Mouse (Mus musculus) mouse embryonic stem cell (cell line): ENCODE results near the gene Dmbt1.

Experiments
- in situ Hi-C, 2 experiments: fragments of 300-500 bp; cut with MboI; formaldehyde crosslinking; loops; 1 replicate in 1 of 2; 3 replicates in 1 of 2; pipeline ENCODE4 v1.14.3; 2019 to 2020; ENCODE audit warnings: low sequenced_read_pairs in 2 of 2, low pct_unique_long_range_greater_than_20kb in 1 of 2, mixed read lengths in 1 of 2; ENCODE audit not compliant: unreplicated experiment in 1 of 2

Dmbt1 gene

DNA sequence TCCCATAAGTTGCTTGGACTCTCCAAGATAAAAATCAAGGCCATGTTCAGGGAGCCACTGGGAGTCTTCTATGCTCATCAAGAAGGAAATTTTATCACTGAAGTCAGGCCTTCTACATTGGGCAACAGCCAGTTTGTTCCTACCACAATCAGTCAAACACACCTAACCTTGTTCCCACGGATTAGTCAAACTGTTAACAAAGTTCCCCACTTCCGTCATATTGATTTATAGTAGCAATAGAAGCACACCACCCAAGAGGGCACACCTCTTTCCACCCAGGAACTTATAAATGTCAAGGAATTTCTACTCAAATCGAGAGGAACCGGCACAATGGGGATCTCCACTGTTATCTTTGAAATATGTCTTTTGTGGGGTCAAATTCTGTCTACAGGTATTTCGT is at the start of gene Dmbt1:
TSS of gene Dmbt1 (plus strand) at position 299 of the 400 bp plus-strand sequence.
- in situ Hi-C loops = no loop called here

GRCm38 (mm10) chr7:130982371-130982770 is 49.5 kb upstream of the Dmbt1 start:
- in situ Hi-C loops = no loop called here

DNA sequence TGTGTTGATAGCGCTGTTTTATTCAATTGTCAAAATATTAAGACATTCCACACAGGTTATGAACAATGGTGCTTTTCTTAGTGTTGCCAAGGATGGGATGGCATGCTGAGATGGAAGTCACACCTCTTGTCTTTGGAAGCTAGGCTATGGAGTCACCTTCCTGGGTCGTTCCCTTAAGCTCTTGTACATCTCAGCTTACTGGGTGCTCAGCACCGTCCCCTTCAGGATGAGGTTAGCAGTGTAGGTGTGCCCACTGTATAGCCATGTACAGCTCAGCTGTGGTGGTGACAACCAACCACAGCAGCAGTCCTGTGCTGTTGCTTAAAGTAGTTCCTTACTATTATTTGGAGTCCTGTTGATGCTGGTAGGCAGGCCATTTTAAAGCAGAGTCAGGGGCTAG is 49.0 kb upstream of the Dmbt1 start:
- in situ Hi-C loops = no loop called here

DNA sequence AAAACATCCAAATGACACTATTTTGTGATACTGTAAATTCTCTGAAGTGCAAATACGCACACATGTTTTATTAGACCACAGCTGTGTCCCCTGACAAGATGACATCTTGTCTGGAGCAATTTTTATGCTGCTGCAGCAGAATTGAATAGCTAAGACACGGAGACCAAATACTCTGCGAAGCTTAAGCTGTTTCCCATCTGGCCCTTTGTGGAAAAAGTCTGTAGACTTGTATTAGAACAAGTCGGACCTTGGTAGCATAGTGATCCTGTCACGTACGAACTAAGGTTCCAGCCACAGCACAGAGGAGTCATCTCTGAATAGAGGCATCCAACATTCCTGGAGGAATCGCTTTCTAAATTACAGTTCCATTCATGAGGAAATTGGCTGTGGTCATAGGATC is 47.6 kb upstream of the Dmbt1 start:
- in situ Hi-C loops = no loop called here

DNA sequence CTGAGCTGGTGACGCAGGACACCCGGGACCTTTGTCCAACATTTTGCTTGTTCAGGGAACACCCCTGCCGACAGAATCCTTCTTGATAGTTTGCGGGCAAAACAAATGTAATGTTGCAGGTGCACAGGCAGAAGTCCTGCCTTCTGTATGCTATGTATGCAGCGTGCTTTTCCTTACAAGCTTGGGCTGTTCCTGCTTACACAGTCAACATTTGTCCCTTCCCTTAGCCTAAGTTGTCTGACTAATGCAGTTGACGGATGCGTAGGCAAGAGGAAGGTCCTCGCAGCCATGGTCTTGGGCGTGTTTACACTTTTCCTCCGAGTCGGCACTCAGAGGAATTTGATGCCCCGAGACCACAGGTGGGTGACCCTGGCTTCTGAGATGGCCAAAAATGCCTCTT is 46.7 kb upstream of the Dmbt1 start:
- in situ Hi-C loops = no loop called here

DNA sequence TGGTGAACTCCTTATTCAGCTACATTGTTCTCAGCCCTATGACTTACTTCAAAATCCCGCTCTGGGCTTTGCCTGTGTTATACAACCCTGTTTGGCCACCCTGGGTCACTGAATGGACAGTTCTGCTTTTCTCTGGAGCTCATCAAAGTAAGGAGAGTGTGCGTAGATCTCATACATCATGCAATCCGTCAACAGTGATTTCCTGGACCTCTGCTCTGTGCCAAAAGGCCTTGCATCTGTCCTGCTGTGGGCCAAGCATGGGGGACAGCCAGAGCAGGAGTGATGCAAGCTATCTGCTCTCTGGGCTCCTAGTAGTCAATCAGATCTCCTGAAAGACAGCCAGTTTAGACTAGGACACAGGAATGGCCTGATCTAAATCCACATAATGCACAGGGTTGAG is 46.1 kb upstream of the Dmbt1 start:
- in situ Hi-C loops = no loop called here

DNA sequence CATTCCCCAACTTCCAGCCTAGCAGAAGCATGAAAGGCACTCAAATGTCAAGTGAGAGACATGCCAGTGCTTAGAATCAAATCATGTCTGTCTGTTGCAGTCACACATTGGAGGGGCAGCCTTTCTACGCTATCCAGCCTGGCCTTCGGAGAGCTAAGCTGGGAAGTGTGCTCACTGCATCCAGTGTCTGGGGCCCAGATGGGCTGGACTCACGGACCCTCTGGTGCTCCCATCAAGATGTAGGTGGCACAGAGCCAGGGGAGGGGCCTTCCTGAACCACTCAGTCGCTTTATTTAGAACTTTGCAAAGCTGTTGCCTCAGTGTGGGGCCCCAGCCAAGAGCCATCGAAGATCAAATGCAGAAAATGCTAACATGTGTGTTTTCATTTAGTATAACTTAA is 43.7 kb upstream of the Dmbt1 start:
- in situ Hi-C loops = no loop called here

DNA sequence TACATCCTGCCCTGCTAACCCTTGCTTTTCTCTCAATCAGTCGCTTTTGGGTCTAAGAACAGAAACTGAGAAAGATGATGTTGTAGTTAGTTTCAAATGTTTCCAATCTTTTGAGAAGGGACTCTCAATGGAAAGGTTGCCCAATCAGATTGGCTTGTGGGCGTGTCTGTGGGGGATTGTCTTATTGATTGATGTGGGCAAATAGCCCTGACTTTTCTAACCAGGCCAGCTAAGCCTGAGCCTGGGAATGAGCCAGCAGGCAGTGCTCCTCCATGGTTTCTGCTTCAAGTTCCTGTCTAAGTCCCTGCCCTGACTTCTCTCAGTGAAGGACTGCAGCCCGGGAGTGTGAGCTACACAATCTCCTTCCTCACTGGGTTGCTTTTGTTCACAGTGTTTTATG is 42.5 kb upstream of the Dmbt1 start:
- in situ Hi-C loops = no loop called here

GRCm38 (mm10) chr7:130991174-130991789 is 40.6 kb upstream of the Dmbt1 start:
- in situ Hi-C loops = no loop called here

GRCm38 (mm10) chr7:130993907-130994306 is 37.9 kb upstream of the Dmbt1 start:
- in situ Hi-C loops = no loop called here

DNA sequence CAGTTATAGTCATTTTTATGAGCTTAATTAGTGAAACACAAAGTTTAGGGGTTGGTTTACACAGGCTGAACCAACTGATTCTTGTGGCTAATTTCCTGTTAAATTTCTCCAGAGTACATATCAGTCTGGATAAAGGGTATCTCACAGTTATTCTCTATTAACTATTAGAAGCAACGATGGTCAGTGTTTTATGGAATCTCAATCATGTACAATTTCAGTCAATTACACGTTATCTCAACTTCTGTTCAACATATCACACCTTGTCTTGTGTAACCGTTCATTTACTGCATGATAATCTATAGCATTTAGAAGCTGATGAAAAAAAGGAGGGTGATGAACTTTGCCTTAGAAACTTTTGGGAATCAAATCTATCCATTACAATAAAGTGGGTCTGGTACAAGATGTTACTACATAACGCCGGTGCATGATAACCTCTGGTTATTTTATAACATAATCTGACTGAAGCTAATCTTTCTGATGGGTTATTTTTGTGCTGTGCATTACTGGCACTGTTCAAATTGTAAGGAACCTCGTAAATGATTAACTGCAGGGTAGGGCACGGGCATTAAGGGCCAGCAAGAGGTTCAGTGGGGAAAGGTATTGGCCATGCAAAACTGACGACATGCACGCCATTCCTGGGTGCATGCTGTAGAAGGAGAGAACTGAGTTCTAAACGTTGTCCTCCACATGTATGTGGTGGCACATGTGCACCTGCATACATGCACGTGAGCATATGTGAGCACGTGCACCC is 29.7 kb upstream of the Dmbt1 start:
- in situ Hi-C loops = no loop called here

DNA sequence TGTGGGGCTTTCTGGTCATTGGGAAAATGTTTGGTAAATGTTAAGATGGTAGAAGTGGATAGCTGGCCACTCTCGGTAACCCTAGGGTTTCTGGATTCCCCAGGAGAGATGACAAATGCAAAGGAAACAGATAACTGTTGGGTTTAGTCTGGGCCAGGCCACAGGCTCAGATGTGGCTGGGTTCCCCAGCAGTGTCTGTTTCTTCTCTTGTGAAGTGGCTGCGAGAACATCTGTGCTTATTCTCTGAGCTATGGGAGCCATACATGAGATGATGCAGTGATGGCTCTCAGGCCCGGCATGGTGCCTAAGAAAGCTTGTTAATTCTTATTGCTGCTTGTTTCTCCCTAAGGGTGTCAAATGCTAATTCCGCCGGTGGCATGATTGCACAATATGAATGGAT is 27.8 kb upstream of the Dmbt1 start:
- in situ Hi-C loops = no loop called here

DNA sequence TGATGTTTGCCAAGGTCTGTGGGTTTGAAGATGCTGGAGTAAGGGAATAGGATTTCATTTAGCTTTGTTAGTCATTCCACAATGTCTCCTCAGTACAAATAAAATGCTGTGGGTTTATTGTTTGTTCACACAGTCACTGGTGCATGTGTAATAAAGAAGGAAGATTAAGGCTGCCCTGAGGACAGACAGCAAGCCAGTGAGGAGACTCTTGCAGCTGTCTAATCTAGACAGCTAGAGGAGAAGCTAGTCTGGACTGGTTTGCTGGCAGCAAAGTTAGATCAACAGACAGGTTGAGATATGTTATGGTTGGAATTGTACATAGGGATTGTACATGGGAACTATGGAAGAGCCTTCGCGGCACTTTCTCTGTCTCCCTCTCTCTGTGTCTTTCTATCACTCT is 24.6 kb upstream of the Dmbt1 start:
- in situ Hi-C loops = no loop called here

GRCm38 (mm10) chr7:131009178-131009577 is 22.7 kb upstream of the Dmbt1 start:
- in situ Hi-C loops = no loop called here

GRCm38 (mm10) chr7:131011901-131012300 is 20.0 kb upstream of the Dmbt1 start:
- in situ Hi-C loops = no loop called here

DNA sequence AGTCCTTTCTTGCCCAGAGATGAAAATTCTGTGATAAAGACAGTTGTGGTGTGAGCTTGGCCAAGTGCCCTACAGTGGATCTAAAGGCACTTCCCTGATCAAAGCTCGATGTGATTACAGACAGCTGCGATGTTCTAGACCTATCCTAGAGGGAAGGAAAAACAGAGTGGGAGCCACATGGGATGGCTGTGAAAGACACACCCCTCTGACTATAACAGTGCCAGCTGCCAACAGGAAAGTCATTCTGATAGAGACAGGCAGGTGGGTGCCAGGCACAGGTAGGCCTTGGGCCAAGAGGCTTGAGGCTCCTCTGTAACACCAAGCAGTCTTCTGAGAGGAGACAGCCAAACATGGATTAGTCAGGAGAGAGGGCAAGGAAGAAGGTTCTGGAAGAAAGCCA is 12.7 kb upstream of the Dmbt1 start:
- in situ Hi-C loops = no loop called here

- in situ Hi-C loops = no loop called here
Observed at GRCm38 (mm10) chr7:131024807-131025206, 7.0 kb upstream of the Dmbt1 start.

DNA sequence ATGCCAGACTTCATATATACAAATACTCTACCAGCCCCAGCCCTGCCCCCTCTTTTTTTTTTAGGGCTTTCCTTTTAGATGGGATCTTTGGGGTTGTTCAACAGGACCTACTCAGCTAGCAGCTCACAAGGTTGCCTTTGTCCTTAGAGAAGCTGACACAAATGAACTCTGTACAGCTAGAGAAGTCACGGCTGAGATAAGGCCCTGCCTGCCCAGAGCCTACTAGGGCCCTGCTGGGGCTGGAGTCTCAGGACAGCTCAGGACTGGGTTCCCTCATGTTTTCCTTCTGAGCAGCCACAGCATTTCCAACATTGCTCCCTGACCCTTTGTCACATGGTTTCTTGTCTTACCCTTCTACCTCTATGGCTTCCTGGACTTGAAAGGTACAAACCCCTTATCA is 4.3 kb upstream of the Dmbt1 start:
- in situ Hi-C loops = no loop called here

- in situ Hi-C loops = no loop called here
Observed at GRCm38 (mm10) chr7:131036396-131036795, 4.5 kb downstream of the Dmbt1 start.

GRCm38 (mm10) chr7:131037083-131037482 is 5.2 kb downstream of the Dmbt1 start:
- in situ Hi-C loops = no loop called here
